Mouse (Mus musculus) thymus, adult 2 months (tissue): Measurements from ENCODE around the gene Erbb4.

ENCODE experiments used
- CTCF ChIP-seq: fragments of 200-500 bp; IDR thresholded peaks from 2 replicates; pipeline ENCODE4 v1.5.1; 2012; ENCODE audit warnings: mild to moderate bottlenecking, control low read depth, low read length, moderate library complexity, borderline replicate concordance; ENCODE audit not compliant: control insufficient read depth, poor library complexity, insufficient read depth; ENCODE audit errors: extremely low read depth
- POLR2A ChIP-seq: fragments of 200-500 bp; IDR thresholded peaks from 2 replicates; pipeline ENCODE4 v1.6.1; 2012; ENCODE audit warnings: mild to moderate bottlenecking, low read length, control low read depth, moderate library complexity; ENCODE audit not compliant: control insufficient read depth, poor library complexity, insufficient read depth; ENCODE audit errors: extremely low read depth

DNA sequence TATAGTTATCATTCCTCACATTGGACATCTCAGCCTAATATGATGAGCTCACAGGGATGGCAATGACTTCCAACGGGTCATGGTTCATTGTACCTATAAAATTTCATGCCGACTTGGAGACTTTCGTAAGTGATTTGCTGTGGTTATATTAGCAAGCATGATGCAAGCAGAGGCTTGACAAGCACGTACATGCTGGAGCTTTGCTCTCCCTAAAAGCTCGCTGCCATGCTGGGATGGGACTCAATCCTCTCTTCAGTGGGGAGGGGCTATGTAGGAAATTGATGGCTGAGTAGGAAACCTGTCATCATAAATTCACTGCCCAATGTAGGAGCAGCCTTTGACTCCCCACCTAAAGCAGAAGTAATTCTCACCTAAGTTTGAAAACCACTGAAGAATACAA, 992.1 kb downstream of the Erbb4 start:
- TF ChIP-seq CTCF (no peak), POLR2A (no peak)
